Mouse (Mus musculus) heart, embryonic 13.5 days (tissue): Measurements from ENCODE around the gene 4921536K21Rik. TPM values are rescaled to one million over a fixed set of nuclear protein-coding genes. Genes with fewer than 3 reads are reported as not detected.
"Not testable (repeated sequence)": the region's sequence is repeated elsewhere in the genome, so short reads cannot be mapped to it uniquely, and the experiment has no call there.

Experiments
- ATAC-seq: fragments of 200-750 bp; cut with Nextera tagmentation; 2 replicates; pipeline ENCODE4 v1.8.0; 2017; ENCODE audit warnings: moderate TSS enrichment; ENCODE audit not compliant: insufficient number of reproducible peaks, low FRiP score, low TSS enrichment; ENCODE audit errors: extremely low read depth
- H3K27ac ChIP-seq: fragments of 300-500 bp; sonication (generic); replicated peaks from 2 replicates; pipeline ENCODE4 v1.5.1; 2015; ENCODE audit warnings: moderate library complexity, mild to moderate bottlenecking, inconsistent platforms
- H3K27me3 ChIP-seq: fragments of 300-500 bp; sonication (generic); replicated peaks from 2 replicates; pipeline ENCODE4 v1.6.1; 2015; ENCODE audit warnings: mild to moderate bottlenecking, inconsistent platforms
- H3K36me3 ChIP-seq: fragments of 300-500 bp; sonication (generic); 2 replicates; pipeline ENCODE4 v1.6.1; 2015; ENCODE audit warnings: mild to moderate bottlenecking, inconsistent platforms
- H3K4me1 ChIP-seq: fragments of 300-500 bp; sonication (generic); 2 replicates; pipeline ENCODE4 v1.6.1; 2015; ENCODE audit warnings: inconsistent platforms
- H3K4me2 ChIP-seq: fragments of 300-500 bp; sonication (generic); 2 replicates; pipeline ENCODE4 v1.6.1; 2015; ENCODE audit warnings: inconsistent platforms, mild to moderate bottlenecking, moderate library complexity
- H3K4me3 ChIP-seq: fragments of 300-500 bp; sonication (generic); 2 replicates; pipeline ENCODE4 v1.5.1; 2015; ENCODE audit warnings: moderate library complexity, mild to moderate bottlenecking, inconsistent platforms
- H3K9ac ChIP-seq: fragments of 300-500 bp; sonication (generic); 2 replicates; pipeline ENCODE4 v1.6.1; 2015; ENCODE audit warnings: inconsistent platforms, mild to moderate bottlenecking, moderate library complexity
- H3K9me3 ChIP-seq: fragments of 300-500 bp; sonication (generic); 2 replicates; pipeline ENCODE4 v1.6.1; 2016; ENCODE audit warnings: inconsistent platforms
- WGBS: fragments of 180-500 bp; shearing (Covaris S2); methylation state at CpG from one replicate; pipeline ENCODE4 v1.1.7; 2015; ENCODE audit warnings: mixed read lengths; 5-methylcytosine and 5-hydroxymethylcytosine counted together
- polyA plus RNA-seq: library from polyadenylated mRNA; unstranded; fragments of >200 nt; fragmentation: Nextera tagmentation; extraction: Ambion mirVana; gene quantifications from 2 replicates; pipeline ENCODE4 v1.2.1, GENCODE M21; 2015

The 4921536K21Rik gene
- polyA plus RNA-seq, 1 experiment from 2014 or later: 0.11 TPM

DNA sequence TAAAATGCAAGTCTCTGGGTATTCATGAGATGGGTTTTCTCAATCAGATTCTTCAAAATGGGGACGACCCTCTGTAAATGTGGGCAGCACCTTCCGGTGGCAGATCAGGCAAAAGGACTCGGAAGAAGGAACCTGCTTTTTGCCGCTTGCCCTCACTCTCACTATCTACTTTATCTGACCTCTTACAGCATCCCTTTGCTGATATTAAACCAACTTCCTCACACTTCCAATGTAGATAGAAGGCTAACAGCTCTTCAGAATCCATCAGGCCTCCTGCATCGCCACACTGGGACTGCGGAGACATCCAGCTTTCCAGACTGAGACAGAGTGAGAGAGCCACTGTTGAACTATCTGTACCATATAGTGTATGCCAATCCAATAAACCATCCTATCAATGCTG is 27.8 kb upstream of the 4921536K21Rik start:
- Histone ChIP-seq H3K9me3 (no peaks in the 10 kb centered on the region), H3K27me3 (no peaks in the 10 kb centered on the region), H3K4me1 (peaks cover 3% of the 10 kb centered on the region; the same call in 1 of the 2 replicates), H3K4me2 (no peak overlapping the region), H3K27ac (no peak overlapping the region), H3K9ac (no peak overlapping the region), H3K36me3 (peaks cover 75% of the 10 kb centered on the region), H3K4me3 (no peak overlapping the region)
- no peak for ATAC-seq
- WGBS: 86% methylated on average over 6 of the region's 6 CpGs

GRCm38 (mm10) chr11:3922115-3922514 is 27.2 kb upstream of the 4921536K21Rik start:
- H3K36me3 ChIP-seq: peaks cover 73% of the 10 kb centered on the region
- no peaks in the 10 kb centered on the region for H3K27me3 ChIP-seq
- WGBS: 86% methylated on average over 9 of the region's 9 CpGs
- no peak overlapping the region for H3K4me2 ChIP-seq
- H3K9me3 ChIP-seq: no peaks in the 10 kb centered on the region
- peaks cover 3% of the 10 kb centered on the region; the same call in 1 of the 2 replicates for H3K4me1 ChIP-seq
- H3K27ac ChIP-seq: no peak overlapping the region
- no peak overlapping the region for H3K9ac ChIP-seq
- ATAC-seq: no peak
- no peak overlapping the region for H3K4me3 ChIP-seq

DNA sequence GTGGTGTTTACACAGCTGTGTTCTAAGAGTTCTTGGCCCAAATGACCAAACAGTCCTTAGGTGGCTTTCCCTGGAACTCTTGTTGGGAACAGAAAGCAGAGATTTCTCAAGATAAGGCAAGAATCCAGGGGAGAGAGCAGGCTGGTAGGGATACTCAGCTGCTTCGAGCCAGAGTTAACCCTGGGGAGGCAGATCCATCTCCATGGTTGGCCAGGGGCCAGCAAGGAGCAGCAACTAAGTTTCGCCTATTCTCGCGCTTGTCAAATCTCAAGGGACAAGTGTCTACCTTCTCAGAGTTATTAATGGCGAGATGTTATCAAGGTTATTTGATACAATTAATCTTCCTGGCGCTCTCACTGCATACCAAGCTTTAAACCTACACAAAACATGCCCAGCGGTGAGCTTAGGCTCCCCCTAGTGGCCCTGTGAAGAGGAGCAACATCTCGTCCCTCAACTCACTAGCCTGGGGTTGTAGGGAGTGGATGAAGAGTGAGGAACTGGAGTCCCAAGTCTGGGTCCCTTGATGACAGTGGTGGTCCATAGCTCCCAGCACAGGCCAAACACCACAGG is 26.5 kb upstream of the 4921536K21Rik start:
- H3K9me3 ChIP-seq: no peaks in the 10 kb centered on the region
- no peak overlapping the region for H3K9ac ChIP-seq
- peaks cover 69% of the 10 kb centered on the region for H3K36me3 ChIP-seq
- no peak overlapping the region for H3K4me3 ChIP-seq
- WGBS: 36% methylated on average over 8 of the region's 8 CpGs
- no peak overlapping the region for H3K27ac ChIP-seq
- 0 out of 2 replicates have a peak overlapping the region, but pooled peaks have one; percentile 12 for H3K4me2 ChIP-seq
- no peak for ATAC-seq
- H3K27me3 ChIP-seq: no peaks in the 10 kb centered on the region
- H3K4me1 ChIP-seq: peaks cover 3% of the 10 kb centered on the region; the same call in 1 of the 2 replicates

DNA sequence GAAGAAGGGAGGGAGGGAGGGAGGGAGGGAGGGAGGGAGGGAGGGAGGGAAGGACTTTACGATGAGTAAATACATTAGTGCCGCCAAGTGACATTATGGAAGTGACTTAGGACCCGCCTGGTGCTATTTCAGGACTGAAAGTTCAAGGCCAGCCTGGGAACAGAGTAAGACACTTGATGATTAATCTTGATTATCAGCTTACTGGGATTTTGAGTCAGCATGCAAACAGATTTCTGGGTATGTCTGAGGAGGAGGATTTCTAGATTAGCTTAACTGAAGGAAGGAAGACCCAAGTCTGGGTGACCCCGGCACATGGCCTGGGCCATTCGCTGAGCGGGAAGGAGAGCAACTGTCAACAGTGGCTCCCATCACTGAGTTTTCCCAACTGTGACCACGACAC is 25.6 kb upstream of the 4921536K21Rik start:
- 80% methylated on average over 7 of the region's 7 CpGs for WGBS
- Histone ChIP-seq H3K4me2 (no peak overlapping the region), H3K27me3 (no peaks in the 10 kb centered on the region), H3K27ac (no peak overlapping the region), H3K4me3 (no peak overlapping the region), H3K9ac (no peak overlapping the region), H3K9me3 (no peaks in the 10 kb centered on the region), H3K36me3 (peaks cover 60% of the 10 kb centered on the region), H3K4me1 (peaks cover 12% of the 10 kb centered on the region)
- ATAC-seq: no peak

GRCm38 (mm10) chr11:3918738-3919137 is 23.8 kb upstream of the 4921536K21Rik start:
- Histone ChIP-seq H3K4me2 (no peak overlapping the region), H3K36me3 (peaks cover 45% of the 10 kb centered on the region), H3K27me3 (no peaks in the 10 kb centered on the region), H3K27ac (no peak overlapping the region), H3K9me3 (no peaks in the 10 kb centered on the region), H3K4me1 (peaks cover 21% of the 10 kb centered on the region), H3K9ac (no peak overlapping the region), H3K4me3 (no peak overlapping the region)
- WGBS: 53% methylated on average over 1 of the region's 1 CpGs
- ATAC-seq: no peak

GRCm38 (mm10) chr11:3914109-3914840 is 19.4 kb upstream of the 4921536K21Rik start, which contains the start of gene Slc35e4:
Gene Slc35e4 (minus strand): TSS chr11:3914664.
- Histone ChIP-seq H3K27ac (peak within 1 kb of the TSS; percentile 64), H3K9ac (peak within 1 kb of the TSS; percentile 82), H3K4me2 (peak within 1 kb of the TSS; percentile 85), H3K9me3 (no peaks in the 10 kb centered on the region), H3K4me1 (peaks cover 55% of the 10 kb centered on the region), H3K36me3 (peaks cover 12% of the 10 kb centered on the region), H3K4me3 (peak within 1 kb of the TSS; percentile 64), H3K27me3 (0 out of 2 replicates have a peak, but pooled peaks cover 3% of the 10 kb centered on the region)
- peak; percentile 24 for ATAC-seq
- under 1% methylated on average over 28 of the region's 28 CpGs for WGBS

GRCm38 (mm10) chr11:3913316-3914108 is 18.6 kb upstream of the 4921536K21Rik start:
- H3K27me3 ChIP-seq: 0 out of 2 replicates have a peak, but pooled peaks cover 3% of the 10 kb centered on the region
- peak overlapping the region; percentile 82 for H3K9ac ChIP-seq
- under 1% methylated on average over 65 of the region's 65 CpGs for WGBS
- H3K4me2 ChIP-seq: peak overlapping the region; percentile 85
- peaks cover 7% of the 10 kb centered on the region for H3K36me3 ChIP-seq
- peaks cover 58% of the 10 kb centered on the region for H3K4me1 ChIP-seq
- peak overlapping the region; percentile 64 for H3K27ac ChIP-seq
- no peaks in the 10 kb centered on the region for H3K9me3 ChIP-seq
- peak; percentile 80 for ATAC-seq
- H3K4me3 ChIP-seq: peak overlapping the region; percentile 64

DNA sequence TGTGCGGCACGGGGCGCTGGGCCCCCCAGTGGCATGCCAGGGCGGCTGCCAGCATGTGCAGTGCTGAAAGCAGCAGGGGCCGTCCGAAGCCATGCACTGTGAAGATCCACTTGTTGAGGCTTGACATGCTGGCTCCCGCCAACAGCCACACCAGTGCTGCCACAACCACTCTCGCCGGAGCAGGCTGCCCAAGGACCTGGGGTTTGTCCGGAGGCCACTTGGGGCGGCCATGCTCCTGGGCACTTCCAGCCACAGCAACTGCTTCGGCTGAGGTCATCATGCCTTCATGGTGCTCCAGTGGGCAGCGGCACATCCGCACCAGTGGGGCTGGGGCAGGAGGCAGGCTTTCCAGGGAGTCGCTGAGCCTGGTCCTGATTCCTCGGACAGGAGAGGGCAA is 18.0 kb upstream of the 4921536K21Rik start:
- Histone ChIP-seq H3K36me3 (peaks cover 7% of the 10 kb centered on the region), H3K27me3 (0 out of 2 replicates have a peak, but pooled peaks cover 3% of the 10 kb centered on the region), H3K4me1 (peaks cover 58% of the 10 kb centered on the region), H3K9ac (peak overlapping the region; percentile 82), H3K9me3 (no peaks in the 10 kb centered on the region), H3K4me2 (peak overlapping the region; percentile 85), H3K4me3 (peak overlapping the region; percentile 64), H3K27ac (peak overlapping the region; percentile 59; the same call in 1 of the 2 replicates)
- 4% methylated on average over 16 of the region's 16 CpGs for WGBS
- 0 out of 2 replicates have a peak, but pooled peaks have one; percentile 2 for ATAC-seq

DNA sequence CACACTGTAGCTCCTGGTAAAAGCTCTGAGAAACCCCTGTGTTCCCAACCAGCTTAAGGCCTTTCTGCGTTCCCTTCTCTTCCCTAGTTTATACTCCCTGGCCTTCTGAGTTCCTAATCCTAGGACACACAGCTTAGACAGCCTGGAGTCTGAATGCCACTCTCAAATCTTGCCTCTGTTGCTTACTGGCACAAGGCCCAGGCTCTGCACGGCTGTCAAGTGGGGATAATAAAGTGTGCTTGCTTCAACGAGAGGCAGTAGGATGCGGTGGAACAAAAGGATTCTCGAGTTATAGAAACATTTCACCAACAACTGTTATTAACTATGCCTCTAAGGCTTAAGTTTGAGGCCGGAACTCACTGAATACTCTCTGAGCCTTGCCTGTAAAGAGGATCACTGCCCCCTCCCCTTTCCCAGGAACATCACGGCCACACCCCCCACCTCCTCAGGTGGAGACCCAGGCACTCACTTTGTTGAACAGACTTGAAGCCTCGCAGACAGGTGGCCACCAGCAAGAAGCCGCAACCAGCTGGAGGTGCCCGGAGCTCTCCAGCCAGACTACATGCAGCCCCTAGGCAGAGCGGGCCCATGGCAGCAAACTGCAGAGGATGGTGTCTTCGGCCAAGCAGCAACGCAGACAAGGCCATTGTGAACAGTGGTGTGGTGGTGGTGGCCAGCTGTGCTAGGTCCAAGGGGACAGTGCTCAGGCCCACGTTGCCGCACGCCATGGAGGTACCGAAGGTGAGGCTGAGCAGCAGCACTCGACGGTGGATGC is 17.4 kb upstream of the 4921536K21Rik start:
- Histone ChIP-seq H3K27ac (peak overlapping the region; percentile 59; the same call in 1 of the 2 replicates), H3K4me2 (peak overlapping the region; percentile 85), H3K9me3 (no peaks in the 10 kb centered on the region), H3K9ac (peak overlapping the region; percentile 82), H3K4me3 (peak overlapping the region; percentile 64), H3K4me1 (peaks cover 58% of the 10 kb centered on the region), H3K36me3 (peaks cover 7% of the 10 kb centered on the region), H3K27me3 (0 out of 2 replicates have a peak, but pooled peaks cover 3% of the 10 kb centered on the region)
- no peak for ATAC-seq
- 18% methylated on average over 19 of the region's 19 CpGs for WGBS

DNA sequence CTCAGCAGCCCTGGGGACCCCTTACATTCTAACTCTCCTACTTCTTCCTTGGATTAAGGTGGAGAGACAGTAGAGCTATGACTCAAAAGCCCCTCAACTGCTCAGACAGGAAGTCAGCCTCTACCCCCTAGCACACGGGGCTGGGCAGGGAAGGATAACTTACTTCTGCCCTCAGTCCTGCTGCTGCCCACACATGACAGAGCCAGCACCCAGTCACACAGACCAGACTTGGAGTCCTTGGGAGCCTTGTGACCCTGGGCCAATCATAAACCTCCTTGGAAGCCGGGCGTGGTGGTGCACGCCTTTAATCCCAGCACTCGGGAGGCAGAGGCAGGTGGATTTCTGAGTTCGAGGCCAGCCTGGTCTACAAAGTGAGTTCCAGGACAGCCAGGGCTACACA is 16.5 kb upstream of the 4921536K21Rik start:
- 81% methylated on average over 6 of the region's 6 CpGs for WGBS
- H3K27me3 ChIP-seq, H3K36me3 ChIP-seq, H3K9me3 ChIP-seq, ATAC-seq: not testable (repeated sequence)
- Histone ChIP-seq H3K4me3 (peak overlapping the region; percentile 64; the same call in 1 of the 2 replicates), H3K4me2 (peak overlapping the region; percentile 85), H3K9ac (peak overlapping the region; percentile 55), H3K27ac (peak overlapping the region; percentile 63), H3K4me1 (peaks cover 58% of the 10 kb centered on the region)
